Mouse (Mus musculus) MEL-GATA-1-ER (cell line): ENCODE results near the gene Lamb3.
"Not testable (repeated sequence)": the region's sequence is repeated elsewhere in the genome, so short reads cannot be mapped to it uniquely, and the experiment has no call there.

Experiments
- DNase-seq: peaks from one replicate; pipeline ENCODE4 v3.0.0-alpha.2; 2012; ENCODE audit warnings: low read depth; ENCODE audit errors: extremely low read depth

Lamb3 gene

DNA sequence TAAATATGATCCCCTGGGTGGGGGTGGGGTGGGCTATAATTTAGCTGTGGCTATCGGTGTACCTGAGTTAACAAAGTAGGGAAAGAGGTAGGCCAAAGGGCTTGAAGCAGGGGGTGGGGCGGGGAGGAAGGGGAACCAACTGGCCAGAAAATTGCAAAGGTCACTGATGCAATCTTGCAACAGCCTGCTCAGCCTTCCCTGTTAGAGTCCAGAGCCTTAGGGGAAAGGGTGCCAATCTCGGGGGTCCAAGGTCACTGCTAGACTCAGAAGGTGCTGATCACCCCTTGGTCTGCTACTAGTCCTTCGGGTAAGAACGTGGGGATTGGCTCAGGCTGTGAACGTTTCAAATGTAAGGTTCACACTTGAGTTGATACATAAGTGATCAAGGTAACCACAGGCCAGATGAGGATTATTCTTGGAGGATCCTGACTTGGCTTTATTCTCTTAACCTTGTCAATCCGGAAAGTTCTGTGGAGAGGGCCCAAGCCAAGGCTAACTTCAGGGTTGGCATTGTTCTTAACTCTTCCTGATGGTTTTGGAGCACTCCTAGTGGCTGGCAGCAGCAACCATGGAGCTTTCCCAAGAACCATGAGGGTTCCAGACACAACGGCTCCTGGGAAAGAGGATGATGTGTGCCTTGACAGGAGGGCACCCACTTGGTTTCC is 67.0 kb downstream of the Lamb3 start:
- DNase-seq, result no peak

GRCm38 (mm10) chr1:193278414-193279045 is 71.0 kb downstream of the Lamb3 start:
- DNase-seq, result no peak

DNA sequence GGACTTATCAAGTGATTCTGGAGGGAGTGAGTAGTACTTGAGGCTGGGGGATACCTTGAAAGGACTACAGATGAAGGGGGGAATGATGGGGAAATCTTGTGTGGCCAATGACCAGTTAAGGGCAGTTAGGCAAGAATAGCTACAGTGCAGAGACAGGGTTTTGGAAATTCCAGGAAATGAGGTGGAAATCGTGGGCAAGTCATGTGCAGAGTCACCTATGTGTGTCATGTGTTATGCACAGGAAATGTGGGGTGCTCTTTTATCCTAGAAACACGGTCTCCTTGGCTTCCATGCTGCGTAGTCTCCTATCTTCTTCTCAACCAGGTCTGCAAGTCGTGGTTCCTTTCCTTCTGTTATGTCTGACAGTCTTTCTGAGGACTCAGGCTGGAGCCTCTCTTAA is 72.0 kb downstream of the Lamb3 start:
- DNase-seq, result no peak

DNA sequence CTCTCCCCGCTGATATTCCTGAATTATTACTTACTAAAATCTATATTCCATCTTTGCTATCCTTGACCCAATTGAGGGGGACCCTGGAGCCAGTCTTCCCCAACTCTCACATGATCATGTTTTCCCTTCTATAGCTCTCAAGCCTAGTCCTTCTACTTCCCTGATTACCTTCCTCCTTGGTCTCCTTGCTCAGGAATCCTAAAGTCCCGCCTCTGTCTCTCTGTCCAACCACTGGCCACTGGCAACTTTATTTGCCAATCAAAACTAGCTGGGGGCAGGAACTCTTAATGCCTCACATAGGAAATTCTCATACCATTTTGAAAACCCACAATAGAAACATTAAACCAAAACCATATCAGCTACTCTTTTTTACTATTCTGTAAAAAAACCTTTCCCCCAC is 73.8 kb downstream of the Lamb3 start:
- no peak for DNase-seq

DNA sequence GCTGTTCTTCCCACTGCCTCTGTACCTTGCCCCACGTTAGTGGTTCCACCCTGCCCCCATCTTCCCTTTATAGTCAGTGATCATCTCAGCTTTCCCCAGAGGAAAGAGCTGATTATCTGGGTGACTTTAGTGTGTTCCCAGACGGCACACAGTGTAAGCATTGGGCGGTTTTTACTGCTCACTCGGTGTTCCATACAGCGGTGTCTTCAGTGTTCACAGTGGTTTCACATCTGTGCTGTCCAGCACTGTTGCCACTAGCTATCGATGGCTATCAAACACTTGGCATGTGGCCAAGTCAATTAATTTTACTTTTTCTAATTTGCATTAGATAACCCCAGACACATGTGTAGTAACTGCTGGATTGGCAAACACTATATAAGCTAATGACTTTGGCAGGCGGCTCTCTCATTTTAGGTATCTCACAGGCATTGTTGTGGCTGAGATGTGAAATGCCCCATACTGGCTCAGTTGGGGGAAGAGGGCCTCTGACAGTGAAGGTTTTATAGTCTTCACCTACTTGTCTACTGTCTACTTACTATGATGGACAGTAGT is 76.8 kb downstream of the Lamb3 start:
- DNase-seq, result no peak

GRCm38 (mm10) chr1:193285766-193286325 is 78.3 kb downstream of the Lamb3 start:
- not testable (repeated sequence) for DNase-seq

- no peak for DNase-seq
Measured at GRCm38 (mm10) chr1:193287578-193287977, 80.1 kb downstream of the Lamb3 start.

GRCm38 (mm10) chr1:193289076-193289475 is 81.6 kb downstream of the Lamb3 start:
- no peak for DNase-seq

DNA sequence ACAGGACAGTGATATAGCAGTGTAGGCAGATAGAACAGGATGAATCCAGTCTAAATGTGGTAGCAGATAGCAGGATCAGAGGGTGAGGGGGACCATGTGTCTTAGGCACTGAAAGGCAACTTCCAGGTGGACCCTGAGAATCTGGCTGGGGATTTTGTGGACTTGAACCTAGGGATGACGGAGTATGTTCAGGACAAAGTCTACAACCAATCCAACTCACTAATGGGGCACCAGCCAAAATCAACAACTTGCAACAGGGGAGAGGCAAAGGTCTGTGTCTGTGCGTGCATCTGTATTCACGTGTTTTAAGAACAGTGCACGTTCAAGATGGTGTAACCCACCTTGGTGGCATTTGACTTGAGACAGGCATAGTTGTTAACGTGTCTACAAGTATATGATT is 82.4 kb downstream of the Lamb3 start:
- DNase-seq, result no peak

GRCm38 (mm10) chr1:193290686-193291085 is 83.2 kb downstream of the Lamb3 start:
- DNase-seq, result no peak

- DNase-seq, result no peak
Measured at GRCm38 (mm10) chr1:193293039-193293438, 85.5 kb downstream of the Lamb3 start.

DNA sequence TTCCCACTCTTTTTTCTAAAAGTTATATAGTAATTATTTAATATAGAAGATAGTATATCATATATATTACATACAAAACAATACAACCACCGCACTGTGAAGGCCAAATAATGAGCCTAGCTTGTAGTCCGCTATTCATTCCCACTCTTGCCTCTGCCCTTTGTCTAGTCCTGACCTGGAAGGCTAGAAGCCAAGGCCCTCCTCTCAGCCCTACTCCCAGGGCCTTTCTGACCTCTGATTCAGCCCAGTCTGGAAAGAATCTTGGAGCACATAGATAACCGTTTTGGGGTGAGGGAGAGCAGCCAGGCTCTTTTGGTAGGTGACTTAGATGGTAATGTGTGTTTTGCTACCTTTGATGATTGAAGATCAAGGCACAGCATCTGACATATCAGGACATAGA is 86.4 kb downstream of the Lamb3 start:
- no peak for DNase-seq

DNA sequence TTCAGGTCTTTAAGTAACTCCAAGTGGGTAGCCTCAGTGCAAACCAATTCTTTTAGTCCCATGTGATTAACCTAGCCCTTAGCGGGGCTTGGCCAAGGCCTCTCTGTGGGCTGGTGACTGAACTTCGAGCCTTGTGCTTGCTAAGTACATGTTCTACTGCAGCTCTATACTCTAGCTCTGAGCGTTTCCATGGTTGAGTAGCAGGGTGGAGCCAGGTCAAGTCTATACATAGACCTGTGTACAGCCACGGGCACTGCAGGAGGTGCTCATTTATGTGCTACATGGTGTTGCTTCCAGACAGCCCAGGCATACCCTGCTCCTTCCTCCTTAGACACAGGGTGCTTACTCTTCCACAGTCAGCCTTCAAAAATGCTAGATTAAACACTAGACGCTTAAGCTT is 88.4 kb downstream of the Lamb3 start:
- DNase-seq, result no peak

DNA sequence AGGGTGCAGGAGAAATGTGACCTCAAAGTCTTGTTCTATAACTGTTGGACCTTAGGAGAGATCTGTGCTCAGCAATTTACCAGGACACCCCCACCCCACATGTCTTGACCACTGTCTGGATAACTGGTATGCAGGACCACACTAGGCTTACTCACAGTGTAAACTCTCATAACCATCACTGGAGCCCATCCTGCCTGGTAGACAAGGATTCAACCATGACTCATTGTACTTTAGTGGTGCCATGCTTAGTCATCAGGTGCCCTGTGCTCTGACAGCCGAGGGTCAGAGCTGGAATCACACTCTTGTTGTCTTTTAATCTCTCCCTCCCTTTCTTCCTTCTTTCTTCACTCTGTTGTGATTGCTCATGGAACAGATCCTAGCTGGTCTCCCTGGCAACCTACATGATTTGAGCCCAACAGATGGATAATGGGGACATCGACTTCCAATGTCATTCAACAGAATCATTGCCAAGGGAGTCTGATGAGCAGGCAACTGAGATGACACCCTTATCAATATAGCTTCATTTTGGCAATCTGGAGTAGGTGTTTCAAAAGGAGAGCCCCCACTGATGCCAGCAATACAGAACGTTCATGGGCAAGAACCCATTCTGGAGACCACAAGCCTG is 90.8 kb downstream of the Lamb3 start:
- no peak for DNase-seq

DNA sequence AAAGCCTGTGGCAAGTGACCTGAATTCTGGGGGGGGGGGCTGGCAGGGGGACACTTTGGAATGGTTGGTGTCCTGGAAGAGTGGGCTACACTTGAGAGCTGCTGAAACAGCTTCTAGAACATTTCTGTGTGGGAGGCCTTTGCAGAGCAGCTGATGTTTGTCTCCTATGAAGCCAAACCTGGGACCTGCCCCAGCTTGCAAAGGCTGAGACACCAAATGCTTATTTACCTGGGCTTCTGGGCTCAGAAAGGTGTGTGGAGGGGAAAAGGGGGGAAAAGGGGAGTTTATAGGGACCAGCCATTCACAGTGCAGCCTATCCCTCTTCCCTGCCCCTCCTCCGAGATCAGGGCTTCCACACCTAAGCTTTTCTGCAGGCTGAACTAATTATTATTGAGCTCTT is 92.5 kb downstream of the Lamb3 start:
- no peak for DNase-seq

GRCm38 (mm10) chr1:193301216-193302092 is 94.0 kb downstream of the Lamb3 start:
- no peak for DNase-seq

GRCm38 (mm10) chr1:193302093-193302405 is 94.5 kb downstream of the Lamb3 start:
- DNase-seq, result no peak

DNA sequence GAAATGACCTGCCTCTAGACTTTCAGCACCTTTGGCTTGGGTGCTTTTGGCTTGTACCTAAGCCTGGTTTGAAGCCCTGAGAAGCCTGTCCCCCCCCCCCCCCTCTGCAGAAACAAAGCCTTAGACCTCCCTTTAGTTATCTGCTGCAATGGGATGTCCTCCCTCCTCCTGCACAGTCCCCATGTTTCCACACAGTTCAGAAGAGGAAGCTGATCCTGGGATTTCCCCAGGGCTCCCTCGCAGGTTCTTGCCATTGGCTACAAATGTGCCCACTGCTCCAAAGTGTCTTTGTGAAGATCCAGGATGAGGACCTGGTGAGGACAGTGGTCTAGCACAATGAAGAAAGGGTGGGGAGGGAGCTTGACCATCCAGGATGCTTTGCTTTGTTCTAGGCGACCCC is 95.6 kb downstream of the Lamb3 start:
- no peak for DNase-seq

GRCm38 (mm10) chr1:193305386-193305785 is 97.9 kb downstream of the Lamb3 start:
- DNase-seq, result no peak

DNA sequence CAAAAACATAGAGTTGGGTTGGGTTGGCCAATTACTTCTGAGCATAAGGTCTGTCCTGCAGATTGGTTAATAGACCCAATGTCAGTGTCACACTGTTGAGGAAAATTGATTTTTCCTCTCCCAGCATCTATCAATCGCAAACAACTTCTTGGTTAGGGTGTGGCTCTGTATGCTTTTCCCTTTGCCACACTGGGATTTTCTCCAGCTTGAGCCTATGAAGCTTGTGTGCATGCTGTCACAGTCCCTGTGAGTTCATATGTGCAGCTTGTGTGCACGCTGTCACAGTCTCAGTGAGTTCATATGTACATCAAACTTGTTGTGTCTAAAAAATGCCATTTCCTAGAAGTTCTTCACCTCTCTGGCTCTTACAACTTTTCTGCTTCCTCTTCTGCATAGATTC is 99.3 kb downstream of the Lamb3 start:
- DNase-seq, result no peak

- DNase-seq, result no peak
Measured at GRCm38 (mm10) chr1:193309785-193310518, 102.5 kb downstream of the Lamb3 start.
